Mouse (Mus musculus): ENCODE data around the gene Stam. TPM values are rescaled to one million over a fixed set of nuclear protein-coding genes. Genes with fewer than 3 reads are reported as not detected.
A peak's percentile ranks its signal among the peaks of the same experiment; 100 is the strongest.

The Stam gene
- polyA plus RNA-seq, 1 experiment, result 31.6 TPM

GRCm38 (mm10) chr2:14103924-14104323 is 30.0 kb downstream of the Stam start:
- H3K4me1 ChIP-seq (ENCODE audit: control insufficient read depth, insufficient read depth, low read length), result peaks cover 16% of the 10 kb centered on the region

GRCm38 (mm10) chr2:14107673-14108072 is 33.8 kb downstream of the Stam start:
- H3K4me1 ChIP-seq (ENCODE audit: control insufficient read depth, insufficient read depth, low read length), result peaks cover 19% of the 10 kb centered on the region
- TF ChIP-seq CTCF (IDR thresholded peaks at IDR 0.05; ENCODE audit: low read depth, low read length) (no peak), POLR2A (IDR thresholded peaks at IDR 0.05; ENCODE audit: borderline replicate concordance, low read depth, low read length) (no peak)
- H3K4me3 ChIP-seq (ENCODE audit: insufficient read depth, low read length), result no peak overlapping the region
- peak overlapping the region; percentile 95 for H3K27ac ChIP-seq (ENCODE audit: insufficient read depth, low read depth, low read length)

More at GRCm38 (mm10) chr2:14103924-14104323, 30.0 kb downstream of the Stam start:
- TF ChIP-seq POLR2A (IDR thresholded peaks at IDR 0.05; ENCODE audit: borderline replicate concordance, low read depth, low read length), result no peak
- no peak overlapping the region for H3K4me3 ChIP-seq (ENCODE audit: insufficient read depth, low read length)
- H3K27ac ChIP-seq (ENCODE audit: insufficient read depth, low read depth, low read length), result no peak overlapping the region; the same call in 1 of the 2 replicates

- H3K4me1 ChIP-seq (ENCODE audit: control insufficient read depth, insufficient read depth, low read length), result peaks cover 2% of the 10 kb centered on the region; the same call in 1 of the 2 replicates
- no peak overlapping the region for H3K27ac ChIP-seq (ENCODE audit: insufficient read depth, low read depth, low read length)
- TF ChIP-seq POLR2A (IDR thresholded peaks at IDR 0.05; ENCODE audit: borderline replicate concordance, low read depth, low read length), result no peak
- TF ChIP-seq CTCF (IDR thresholded peaks at IDR 0.05; ENCODE audit: low read depth, low read length), result no peak
- H3K4me3 ChIP-seq (ENCODE audit: insufficient read depth, low read length), result no peak overlapping the region
Measured at GRCm38 (mm10) chr2:14126387-14126786, 52.5 kb downstream of the Stam start.

GRCm38 (mm10) chr2:14127629-14128028 is 53.7 kb downstream of the Stam start:
- H3K4me1 ChIP-seq (ENCODE audit: control insufficient read depth, insufficient read depth, low read length), result peaks cover 2% of the 10 kb centered on the region; the same call in 1 of the 2 replicates
- H3K4me3 ChIP-seq (ENCODE audit: insufficient read depth, low read length), result no peak overlapping the region
- no peak for TF ChIP-seq CTCF (IDR thresholded peaks at IDR 0.05; ENCODE audit: low read depth, low read length)
- TF ChIP-seq POLR2A (IDR thresholded peaks at IDR 0.05; ENCODE audit: borderline replicate concordance, low read depth, low read length), result no peak
- H3K27ac ChIP-seq (ENCODE audit: insufficient read depth, low read depth, low read length), result no peak overlapping the region

- TF ChIP-seq CTCF (IDR thresholded peaks at IDR 0.05; ENCODE audit: low read depth, low read length) (no peak), POLR2A (IDR thresholded peaks at IDR 0.05; ENCODE audit: borderline replicate concordance, low read depth, low read length) (no peak)
- H3K27ac ChIP-seq (ENCODE audit: insufficient read depth, low read depth, low read length), result no peak overlapping the region
- peaks cover 2% of the 10 kb centered on the region; the same call in 1 of the 2 replicates for H3K4me1 ChIP-seq (ENCODE audit: control insufficient read depth, insufficient read depth, low read length)
- no peak overlapping the region for H3K4me3 ChIP-seq (ENCODE audit: insufficient read depth, low read length)
Measured at GRCm38 (mm10) chr2:14130641-14131339, 56.9 kb downstream of the Stam start.

GRCm38 (mm10) chr2:14132468-14133326 is 58.8 kb downstream of the Stam start:
- Histone ChIP-seq H3K4me1 (ENCODE audit: control insufficient read depth, insufficient read depth, low read length) (peaks cover 2% of the 10 kb centered on the region; the same call in 1 of the 2 replicates), H3K4me3 (ENCODE audit: insufficient read depth, low read length) (no peak overlapping the region)
- TF ChIP-seq POLR2A (IDR thresholded peaks at IDR 0.05; ENCODE audit: borderline replicate concordance, low read depth, low read length), result no peak
- no peak for TF ChIP-seq CTCF (IDR thresholded peaks at IDR 0.05; ENCODE audit: low read depth, low read length)

GRCm38 (mm10) chr2:14136906-14137305 is 63.0 kb downstream of the Stam start:
- TF ChIP-seq CTCF (IDR thresholded peaks at IDR 0.05; ENCODE audit: low read depth, low read length) (no peak), POLR2A (IDR thresholded peaks at IDR 0.05; ENCODE audit: borderline replicate concordance, low read depth, low read length) (no peak)
- Histone ChIP-seq H3K4me3 (ENCODE audit: insufficient read depth, low read length) (no peak overlapping the region), H3K27ac (ENCODE audit: insufficient read depth, low read depth, low read length) (no peak overlapping the region)

More at GRCm38 (mm10) chr2:14132468-14133326, 58.8 kb downstream of the Stam start:
- H3K27ac ChIP-seq (ENCODE audit: insufficient read depth, low read depth, low read length), result no peak overlapping the region

GRCm38 (mm10) chr2:14139590-14139989 is 65.7 kb downstream of the Stam start:
- no peak overlapping the region for H3K4me3 ChIP-seq (ENCODE audit: insufficient read depth, low read length)
- TF ChIP-seq POLR2A (IDR thresholded peaks at IDR 0.05; ENCODE audit: borderline replicate concordance, low read depth, low read length) (no peak), CTCF (IDR thresholded peaks at IDR 0.05; ENCODE audit: low read depth, low read length) (no peak)
- H3K27ac ChIP-seq (ENCODE audit: insufficient read depth, low read depth, low read length), result no peak overlapping the region
- no peaks in the 10 kb centered on the region; the same call in 1 of the 2 replicates for H3K4me1 ChIP-seq (ENCODE audit: control insufficient read depth, insufficient read depth, low read length)

More at GRCm38 (mm10) chr2:14136906-14137305, 63.0 kb downstream of the Stam start:
- H3K4me1 ChIP-seq (ENCODE audit: control insufficient read depth, insufficient read depth, low read length), result no peaks in the 10 kb centered on the region; the same call in 1 of the 2 replicates

GRCm38 (mm10) chr2:14140044-14140443 is 66.1 kb downstream of the Stam start:
- TF ChIP-seq POLR2A (IDR thresholded peaks at IDR 0.05; ENCODE audit: borderline replicate concordance, low read depth, low read length) (no peak), CTCF (IDR thresholded peaks at IDR 0.05; ENCODE audit: low read depth, low read length) (no peak)
- Histone ChIP-seq H3K4me1 (ENCODE audit: control insufficient read depth, insufficient read depth, low read length) (no peaks in the 10 kb centered on the region; the same call in 1 of the 2 replicates), H3K27ac (ENCODE audit: insufficient read depth, low read depth, low read length) (no peak overlapping the region), H3K4me3 (ENCODE audit: insufficient read depth, low read length) (no peak overlapping the region)
